Mouse (Mus musculus) heart, adult 2 months (tissue): ENCODE results near the gene 1110025L11Rik. TPM values are rescaled to one million over a fixed set of nuclear protein-coding genes. Genes with fewer than 3 reads are reported as not detected.
"Not testable (repeated sequence)": the region's sequence is repeated elsewhere in the genome, so short reads cannot be mapped to it uniquely, and the experiment has no call there.

Experiments used
- DNase-seq, 2 experiments: peaks; one replicate each; pipeline ENCODE4 v3.0.0; 2021
- H3K27ac ChIP-seq: fragments of 200-600 bp; 2 replicates; pipeline ENCODE4 v1.8.1; 2022
- H3K27me3 ChIP-seq: fragments of 200-500 bp; 2 replicates; pipeline ENCODE4 v1.6.1; 2012; ENCODE audit warnings: mild to moderate bottlenecking, low read length, inconsistent platforms, mixed read lengths; ENCODE audit not compliant: control insufficient read depth, insufficient read depth
- H3K36me3 ChIP-seq: fragments of 200-500 bp; 2 replicates; pipeline ENCODE4 v1.6.1; 2012; ENCODE audit warnings: low read length, inconsistent platforms; ENCODE audit not compliant: control insufficient read depth, insufficient read depth
- H3K4me1 ChIP-seq: fragments of 200-500 bp; 2 replicates; pipeline ENCODE4 v1.6.1; 2011; ENCODE audit warnings: low read length; ENCODE audit not compliant: control insufficient read depth, insufficient read depth
- H3K4me3 ChIP-seq: fragments of 200-600 bp; 2 replicates; pipeline ENCODE4 v1.8.1; 2022
- H3K79me2 ChIP-seq: fragments of 200-500 bp; replicated peaks from 2 replicates; pipeline ENCODE4 v1.6.1; 2012; ENCODE audit warnings: mild to moderate bottlenecking, inconsistent platforms, low read length, moderate library complexity, mixed read lengths; ENCODE audit not compliant: control insufficient read depth, insufficient read depth
- H3K9ac ChIP-seq: fragments of 200-500 bp; 2 replicates; pipeline ENCODE4 v1.6.1; 2012; ENCODE audit warnings: low read depth, mild to moderate bottlenecking, control low read depth, inconsistent platforms, low read length, mixed read lengths
- CTCF ChIP-seq: fragments of 200-600 bp; IDR thresholded peaks from 2 replicates; pipeline ENCODE4 v1.8.1; 2022; ENCODE audit warnings: antibody characterized with exemption, mild to moderate bottlenecking, moderate library complexity
- EP300 ChIP-seq: fragments of 200-500 bp; IDR thresholded peaks from 2 replicates; pipeline ENCODE4 v1.6.1; 2011; ENCODE audit warnings: low read depth, low read length, control low read depth; ENCODE audit not compliant: insufficient read depth
- POLR2A ChIP-seq: fragments of 200-500 bp; IDR thresholded peaks from 2 replicates; pipeline ENCODE4 v1.6.1; 2011; ENCODE audit warnings: mild to moderate bottlenecking, low read depth, low read length, control low read depth; ENCODE audit not compliant: insufficient read depth
- WGBS: fragments of 180-500 bp; shearing (Covaris S2); methylation state at CpG from one replicate; pipeline ENCODE4 v1.1.7; 2018; 5-methylcytosine and 5-hydroxymethylcytosine counted together
- intact Hi-C: fragments of 180-260 bp; cut with DNase I; formaldehyde crosslinking; loops from one replicate; pipeline ENCODE4 v1.15.1; 2025
- long read RNA-seq: library from polyadenylated mRNA; stranded (forward); transcript quantifications from one replicate; pipeline ENCODE4 v2.0.0, GENCODE M21; 2021
- polyA plus RNA-seq: library from polyadenylated mRNA; depleted of rRNA; stranded (reverse); fragments of >200 nt; gene quantifications from 2 replicates; pipeline ENCODE4 v1.2.3, GENCODE M21; 2012; rRNA removed
- total RNA-seq, 2 experiments: library from RNA; stranded (reverse); gene quantifications; 2 replicates each; pipeline ENCODE4 v1.2.3; 2021

1110025L11Rik gene
- not detected for total RNA-seq
- polyA plus RNA-seq, result not detected in 2 replicates
- long read RNA-seq, result 0 reads

- H3K36me3 ChIP-seq, intact Hi-C loops, H3K27ac ChIP-seq, DNase-seq, H3K4me1 ChIP-seq, H3K27me3 ChIP-seq, H3K9ac ChIP-seq, H3K79me2 ChIP-seq, H3K4me3 ChIP-seq: not testable (repeated sequence)
- no CpG with 5 or more reads among the region's 2 CpGs for WGBS
Measured at GRCm38 (mm10) chr16:89063902-89064301, at the start of gene 1110025L11Rik. Gene 1110025L11Rik (minus strand): TSS chr16:89064002.

- 63% methylated on average over 2 of the region's 2 CpGs for WGBS
- H3K79me2 ChIP-seq, intact Hi-C loops: not testable (repeated sequence)
Measured at GRCm38 (mm10) chr16:89071041-89071440, 7.2 kb upstream of the 1110025L11Rik start.

GRCm38 (mm10) chr16:89047783-89048182 is 16.0 kb downstream of the 1110025L11Rik start, which contains the start of gene Krtap6-5:
Gene Krtap6-5 (minus strand): TSS chr16:89047883.
- 67% methylated on average over 3 of the region's 3 CpGs for WGBS

More at GRCm38 (mm10) chr16:89071041-89071440, 7.2 kb upstream of the 1110025L11Rik start:
- not testable (repeated sequence) for DNase-seq, H3K9ac ChIP-seq, H3K27ac ChIP-seq, H3K4me3 ChIP-seq, H3K4me1 ChIP-seq, H3K36me3 ChIP-seq, H3K27me3 ChIP-seq

GRCm38 (mm10) chr16:89041372-89041771 is 22.4 kb downstream of the 1110025L11Rik start, which contains the start of gene Gm10228:
Gene Gm10228 (minus strand): TSS chr16:89041472.
- H3K4me1 ChIP-seq, intact Hi-C loops, H3K36me3 ChIP-seq, H3K27me3 ChIP-seq, H3K79me2 ChIP-seq, H3K9ac ChIP-seq, H3K4me3 ChIP-seq, H3K27ac ChIP-seq, DNase-seq: not testable (repeated sequence)
- WGBS, result 84% methylated on average over 2 of the region's 4 CpGs

More at GRCm38 (mm10) chr16:89047783-89048182, 16.0 kb downstream of the 1110025L11Rik start, which contains the start of gene Krtap6-5:
- Histone ChIP-seq H3K27ac (no peak within 1 kb of the TSS), H3K4me1 (no peaks in the 10 kb centered on the region), H3K9ac (no peak within 1 kb of the TSS), H3K27me3 (no peaks in the 10 kb centered on the region), H3K36me3 (no peaks in the 10 kb centered on the region), H3K4me3 (no peak within 1 kb of the TSS), H3K79me2 (no peaks in the 10 kb centered on the region)
- DNase-seq, result no peak
- intact Hi-C loops, result no loop called here
- TF ChIP-seq POLR2A, result no peak
- TF ChIP-seq EP300, result no peak
- TF ChIP-seq CTCF, result no peak

GRCm38 (mm10) chr16:89031399-89031798 is 32.4 kb downstream of the 1110025L11Rik start, which contains the start of gene Krtap6-1:
Gene Krtap6-1 (plus strand): TSS chr16:89031699.
- H3K36me3 ChIP-seq, H3K4me1 ChIP-seq, intact Hi-C loops, H3K27ac ChIP-seq, DNase-seq, H3K27me3 ChIP-seq, H3K4me3 ChIP-seq, H3K79me2 ChIP-seq, H3K9ac ChIP-seq: not testable (repeated sequence)
- 80% methylated on average over 3 of the region's 3 CpGs for WGBS

GRCm38 (mm10) chr16:89014984-89015383 is 48.8 kb downstream of the 1110025L11Rik start, which contains the start of gene Gm10229:
Gene Gm10229 (plus strand): TSS chr16:89015284.
- H3K27me3 ChIP-seq, H3K4me1 ChIP-seq, H3K79me2 ChIP-seq, intact Hi-C loops, H3K9ac ChIP-seq, DNase-seq, H3K36me3 ChIP-seq, H3K27ac ChIP-seq, H3K4me3 ChIP-seq: not testable (repeated sequence)
- WGBS, result 71% methylated on average over 3 of the region's 3 CpGs

GRCm38 (mm10) chr16:89013973-89014372 is 49.8 kb downstream of the 1110025L11Rik start:
- H3K79me2 ChIP-seq, result no peaks in the 10 kb centered on the region
- no peaks in the 10 kb centered on the region for H3K4me1 ChIP-seq
- no peak overlapping the region for H3K4me3 ChIP-seq
- 0 out of 2 replicates have a peak, but pooled peaks cover 2% of the 10 kb centered on the region for H3K27me3 ChIP-seq
- no peak for TF ChIP-seq CTCF
- TF ChIP-seq POLR2A, result no peak
- H3K9ac ChIP-seq, result no peak overlapping the region
- H3K36me3 ChIP-seq, result no peaks in the 10 kb centered on the region
- WGBS, result 92% methylated on average over 3 of the region's 3 CpGs
- H3K27ac ChIP-seq, result no peak overlapping the region
- no peak for DNase-seq
- intact Hi-C loops, result no loop called here

Other genes with a start within 250 kb of the 1110025L11Rik start
- not detected for gene Krtap15, start 243.8 kb downstream of the 1110025L11Rik start, total RNA-seq
- not detected in 2 replicates for gene Krtap15, start 243.8 kb downstream of the 1110025L11Rik start, polyA plus RNA-seq
- not detected for gene Krtap14, start 237.9 kb downstream of the 1110025L11Rik start, total RNA-seq
- not detected in 2 replicates for gene Krtap14, start 237.9 kb downstream of the 1110025L11Rik start, polyA plus RNA-seq
- not detected for gene Krtap19-1, start 194.6 kb downstream of the 1110025L11Rik start, total RNA-seq
- gene Krtap19-1, start 194.6 kb downstream of the 1110025L11Rik start, polyA plus RNA-seq, result not detected in 2 replicates
- gene Krtap19-2, start 189.7 kb downstream of the 1110025L11Rik start, total RNA-seq, result not detected
- not detected in 2 replicates for gene Krtap19-2, start 189.7 kb downstream of the 1110025L11Rik start, polyA plus RNA-seq
- gene Krtap19-3, start 186.0 kb downstream of the 1110025L11Rik start, total RNA-seq, result not detected
- not detected in 2 replicates for gene Krtap19-3, start 186.0 kb downstream of the 1110025L11Rik start, polyA plus RNA-seq
- not detected for gene Krtap19-4, start 178.9 kb downstream of the 1110025L11Rik start, total RNA-seq
- not detected in 2 replicates for gene Krtap19-4, start 178.9 kb downstream of the 1110025L11Rik start, polyA plus RNA-seq
- not detected for gene Krtap19-5, start 167.5 kb downstream of the 1110025L11Rik start, total RNA-seq
- gene Krtap19-5, start 167.5 kb downstream of the 1110025L11Rik start, polyA plus RNA-seq, result not detected in 2 replicates
- not detected for gene Krtap19-9b, start 131.7 kb downstream of the 1110025L11Rik start, total RNA-seq
- gene Krtap19-9b, start 131.7 kb downstream of the 1110025L11Rik start, polyA plus RNA-seq, result not detected in 2 replicates
- not detected for gene Krtap16-3, start 101.1 kb downstream of the 1110025L11Rik start, total RNA-seq
- gene Krtap16-3, start 101.1 kb downstream of the 1110025L11Rik start, polyA plus RNA-seq, result not detected in 2 replicates
- not detected for gene Krtap22-2, start 53.2 kb downstream of the 1110025L11Rik start, total RNA-seq
- not detected in 2 replicates for gene Krtap22-2, start 53.2 kb downstream of the 1110025L11Rik start, polyA plus RNA-seq
- not detected for gene Gm10229, start 48.7 kb downstream of the 1110025L11Rik start, total RNA-seq
- not detected in 2 replicates for gene Gm10229, start 48.7 kb downstream of the 1110025L11Rik start, polyA plus RNA-seq
- gene Krtap6-1, start 32.3 kb downstream of the 1110025L11Rik start, total RNA-seq, result not detected
- gene Krtap6-1, start 32.3 kb downstream of the 1110025L11Rik start, polyA plus RNA-seq, result not detected in 2 replicates
- not detected for gene Gm10228, start 22.5 kb downstream of the 1110025L11Rik start, total RNA-seq
- gene Gm10228, start 22.5 kb downstream of the 1110025L11Rik start, polyA plus RNA-seq, result not detected in 2 replicates
- not detected for gene Krtap6-5, start 16.1 kb downstream of the 1110025L11Rik start, total RNA-seq
- not detected in 2 replicates for gene Krtap6-5, start 16.1 kb downstream of the 1110025L11Rik start, polyA plus RNA-seq
- not detected for gene Krtap6-3, start 20.0 kb upstream of the 1110025L11Rik start, total RNA-seq
- not detected in 2 replicates for gene Krtap6-3, start 20.0 kb upstream of the 1110025L11Rik start, polyA plus RNA-seq
- not detected for gene Gm6358, start 76.8 kb upstream of the 1110025L11Rik start, total RNA-seq
- not detected in 2 replicates for gene Gm6358, start 76.8 kb upstream of the 1110025L11Rik start, polyA plus RNA-seq
- gene Gm10061, start 87.1 kb upstream of the 1110025L11Rik start, total RNA-seq, result not detected
- gene Gm10061, start 87.1 kb upstream of the 1110025L11Rik start, polyA plus RNA-seq, result not detected in 2 replicates
- gene Gm9789, start 94.0 kb upstream of the 1110025L11Rik start, total RNA-seq, result not detected
- not detected in 2 replicates for gene Gm9789, start 94.0 kb upstream of the 1110025L11Rik start, polyA plus RNA-seq
- gene Gm7735, start 105.5 kb upstream of the 1110025L11Rik start, total RNA-seq, result not detected
- gene Gm7735, start 105.5 kb upstream of the 1110025L11Rik start, polyA plus RNA-seq, result not detected in 2 replicates
- not detected for gene 1110057P08Rik, start 110.7 kb upstream of the 1110025L11Rik start, total RNA-seq
- not detected in 2 replicates for gene 1110057P08Rik, start 110.7 kb upstream of the 1110025L11Rik start, polyA plus RNA-seq
- gene Krtap20-2, start 141.9 kb upstream of the 1110025L11Rik start, total RNA-seq, result not detected
- not detected in 2 replicates for gene Krtap20-2, start 141.9 kb upstream of the 1110025L11Rik start, polyA plus RNA-seq